Mouse (Mus musculus) layer of hippocampus, postnatal 36 days (tissue): Measurements from ENCODE around the gene Cyth1. TPM values are rescaled to one million over a fixed set of nuclear protein-coding genes. Genes with fewer than 3 reads are reported as not detected.

Experiments
- DNase-seq, 2 experiments: peaks; one replicate each; pipeline ENCODE4 v3.0.0; 2022
- total RNA-seq, 2 experiments: library from RNA; stranded (reverse); gene quantifications; 2 replicates each; pipeline ENCODE4 v1.2.3; 2021

The Cyth1 gene
- total RNA-seq, 2 experiments from 2014 or later: 84.3 to 103 TPM

DNA sequence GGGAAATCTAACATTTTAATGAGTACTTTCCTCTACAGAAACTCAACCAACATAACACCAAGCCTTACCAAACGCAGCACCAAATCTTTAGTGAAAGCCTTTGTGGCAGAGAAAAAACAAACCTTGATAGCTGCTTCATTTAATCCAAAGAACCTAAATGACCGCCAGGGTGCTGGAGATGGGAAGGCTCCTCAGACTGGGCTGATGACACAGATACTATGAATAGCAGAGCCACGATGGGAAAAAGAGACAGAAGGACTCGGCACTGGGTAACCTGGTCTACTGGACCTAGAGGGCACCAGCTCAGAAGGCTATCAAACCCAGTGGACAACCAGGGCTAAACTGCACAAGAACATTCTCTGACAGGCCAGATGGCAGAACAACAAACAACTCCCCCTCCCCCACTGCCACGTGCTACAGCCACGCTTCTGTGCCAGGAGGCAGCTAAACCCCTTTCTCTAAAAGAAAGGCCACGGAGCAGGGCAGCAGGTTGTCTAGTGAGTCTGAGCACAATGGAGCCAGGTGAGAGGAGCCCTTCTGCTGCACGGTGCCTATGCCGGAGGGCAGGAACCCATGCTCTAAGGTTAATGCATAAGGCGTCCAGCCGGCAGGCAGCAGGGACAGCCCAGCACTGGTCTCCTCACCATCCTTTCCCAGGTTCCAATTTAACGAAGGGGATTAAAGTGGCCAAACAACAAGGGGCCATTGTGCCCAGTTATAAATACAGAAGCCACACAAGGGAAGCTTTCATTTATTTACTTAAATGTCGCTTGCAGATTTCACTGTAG, 50.7 kb downstream of the Cyth1 start:
- DNase-seq: peak; percentile 80 to 84

- DNase-seq: no peak
These were observed 51.5 kb downstream of the Cyth1 start for GRCm38 (mm10) chr11:118196824-118197388.

GRCm38 (mm10) chr11:118193390-118194147, 54.8 kb downstream of the Cyth1 start:
- DNase-seq: no peak

DNA sequence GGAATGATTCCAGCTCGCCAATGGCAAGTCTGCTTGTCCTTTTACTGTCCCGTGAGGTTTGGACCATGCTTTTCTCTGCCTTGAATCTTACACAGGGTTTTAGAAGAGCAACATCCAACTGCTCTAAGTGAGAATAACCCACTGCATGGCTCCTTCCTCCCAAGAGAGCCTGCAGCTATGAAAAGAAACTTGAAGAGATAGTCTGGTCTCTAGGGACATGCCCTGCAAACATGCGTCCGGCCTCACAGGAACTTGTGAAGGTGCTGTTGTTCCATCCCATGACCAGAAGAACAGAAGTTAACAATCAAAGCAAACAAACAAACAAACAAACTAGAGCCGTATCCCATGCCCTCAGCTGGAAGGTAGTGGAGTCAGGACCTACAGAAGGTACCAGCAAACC, 55.4 kb downstream of the Cyth1 start:
- DNase-seq: no peak

DNA sequence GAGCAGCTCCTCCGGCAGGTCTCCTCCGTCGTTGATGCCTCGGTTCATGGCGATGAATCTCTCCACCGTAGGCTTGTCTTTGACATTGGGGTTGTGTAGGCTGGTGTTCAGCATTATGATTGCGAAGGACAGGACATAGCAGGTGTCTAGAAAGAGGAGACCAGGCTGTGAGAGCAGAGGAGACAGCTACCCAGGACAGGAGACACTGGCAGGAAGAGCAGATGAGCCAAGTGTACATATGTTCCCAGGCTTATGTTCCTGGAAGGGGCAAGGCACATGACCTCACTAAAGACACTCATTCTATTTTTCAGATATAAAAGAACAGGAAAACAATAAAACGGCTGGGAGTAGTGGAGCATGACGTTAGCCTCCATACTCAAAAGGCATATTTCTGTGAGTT, 65.6 kb downstream of the Cyth1 start:
- no peak for DNase-seq

- no peak for DNase-seq
These were observed 66.0 kb downstream of the Cyth1 start for GRCm38 (mm10) chr11:118182353-118182752.

GRCm38 (mm10) chr11:118180199-118180598, 68.2 kb downstream of the Cyth1 start:
- no peak for DNase-seq

DNA sequence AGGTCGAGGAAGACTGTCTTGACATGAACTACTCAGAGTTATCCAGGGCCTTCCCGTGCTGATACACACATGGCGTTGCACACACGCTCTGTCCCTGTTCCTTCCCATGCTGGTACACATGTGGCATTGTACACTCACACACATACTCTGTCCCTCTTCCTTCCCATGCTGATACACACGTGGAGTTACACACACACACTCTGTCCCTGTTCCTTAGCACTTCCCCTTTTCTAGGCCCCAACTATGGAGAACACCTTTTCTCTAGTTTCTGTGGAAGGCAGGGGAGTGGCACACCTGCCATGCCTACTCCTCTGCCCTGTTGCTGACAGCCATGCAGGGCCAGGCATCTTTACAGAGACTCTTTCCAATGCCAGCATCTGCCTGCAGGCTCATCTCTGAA, 70.2 kb downstream of the Cyth1 start:
- DNase-seq: no peak

- DNase-seq: no peak
These were observed 73.6 kb downstream of the Cyth1 start for GRCm38 (mm10) chr11:118174752-118175151.

- no peak for DNase-seq
These were observed 75.6 kb downstream of the Cyth1 start for GRCm38 (mm10) chr11:118172768-118173167.

GRCm38 (mm10) chr11:118170333-118170732, 78.1 kb downstream of the Cyth1 start:
- DNase-seq: no peak

- DNase-seq: no peak
These were observed 79.7 kb downstream of the Cyth1 start for GRCm38 (mm10) chr11:118168714-118169113.

DNA sequence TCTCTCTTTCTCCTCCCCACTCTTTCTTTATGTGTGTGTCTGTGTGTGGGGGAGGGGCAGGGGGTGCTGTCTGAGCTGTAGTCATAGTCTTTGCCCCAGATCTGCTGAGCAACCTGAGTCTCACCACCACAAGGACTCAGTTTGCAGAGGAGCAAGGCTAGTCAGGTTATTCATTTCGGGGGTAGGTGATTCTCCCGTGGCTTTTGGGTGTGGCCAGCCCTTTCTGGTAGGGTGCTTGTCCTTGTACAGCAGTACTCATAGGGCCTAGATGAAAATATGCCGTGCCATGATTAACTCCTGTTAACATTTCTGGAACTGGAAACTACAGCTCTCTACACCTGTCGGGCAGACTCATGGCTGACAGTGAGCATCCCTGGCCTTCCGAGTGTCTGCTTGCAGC, 81.8 kb downstream of the Cyth1 start:
- DNase-seq: no peak

GRCm38 (mm10) chr11:118165681-118166080, 82.7 kb downstream of the Cyth1 start:
- no peak for DNase-seq

DNA sequence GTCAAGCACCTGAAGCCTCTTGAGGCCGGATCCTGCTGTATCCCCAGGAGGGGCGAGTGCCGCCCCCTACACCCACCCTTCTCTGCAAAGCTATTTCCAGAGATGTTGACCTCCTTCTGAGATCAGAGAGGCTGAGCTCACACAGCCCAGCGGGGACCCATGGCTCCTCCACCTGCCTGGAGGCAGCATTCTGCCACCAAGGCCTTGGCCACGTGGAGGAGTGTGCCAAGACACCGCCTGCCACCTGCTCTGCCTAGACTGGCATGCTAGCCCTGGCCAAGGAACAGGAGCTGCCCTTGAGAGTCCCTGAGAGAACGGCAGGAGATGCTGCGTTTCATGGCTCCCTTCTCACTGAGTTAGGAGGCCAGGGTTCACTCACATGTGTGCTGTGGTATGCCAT, 83.8 kb downstream of the Cyth1 start:
- no peak for DNase-seq

- DNase-seq: no peak
These were observed 86.1 kb downstream of the Cyth1 start for GRCm38 (mm10) chr11:118162245-118162644.

DNA sequence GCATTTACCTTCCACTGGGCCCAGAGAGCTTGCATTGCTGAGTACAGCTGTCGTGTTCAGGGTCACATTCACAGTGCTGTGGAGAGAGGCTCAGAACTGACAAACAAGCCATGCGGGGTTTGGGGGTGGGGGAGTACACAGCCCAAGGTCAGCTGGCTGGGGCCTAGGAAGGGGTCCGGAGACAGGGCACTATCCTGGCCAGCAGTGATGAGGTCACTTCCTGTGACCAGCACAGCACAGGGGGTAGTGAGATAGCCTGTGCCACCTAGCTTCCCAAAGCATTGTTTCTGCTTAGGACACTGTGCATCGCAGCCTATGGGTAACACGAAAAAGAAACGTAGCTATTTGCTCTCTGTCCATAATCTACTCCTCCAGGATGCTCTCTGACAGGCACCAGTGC, 87.2 kb downstream of the Cyth1 start:
- no peak for DNase-seq

DNA sequence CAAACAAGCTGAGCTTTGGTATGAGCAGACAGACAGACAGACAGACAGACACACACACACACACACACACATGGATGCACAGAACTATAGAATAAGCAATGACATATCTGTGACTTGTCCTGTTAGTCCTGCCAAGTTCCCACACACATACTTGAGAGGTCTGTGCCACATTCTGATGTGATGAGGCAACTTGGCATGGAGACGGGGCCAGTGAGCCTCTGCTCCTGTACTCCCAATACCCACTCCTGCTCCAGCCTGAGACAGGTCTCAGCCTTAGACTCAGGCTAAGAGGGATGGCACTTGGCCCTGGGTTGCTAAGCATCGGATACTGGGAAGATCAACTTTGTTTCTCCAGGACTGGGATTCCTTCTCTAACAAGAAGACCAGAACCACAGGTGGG, 87.6 kb downstream of the Cyth1 start:
- no peak for DNase-seq

DNA sequence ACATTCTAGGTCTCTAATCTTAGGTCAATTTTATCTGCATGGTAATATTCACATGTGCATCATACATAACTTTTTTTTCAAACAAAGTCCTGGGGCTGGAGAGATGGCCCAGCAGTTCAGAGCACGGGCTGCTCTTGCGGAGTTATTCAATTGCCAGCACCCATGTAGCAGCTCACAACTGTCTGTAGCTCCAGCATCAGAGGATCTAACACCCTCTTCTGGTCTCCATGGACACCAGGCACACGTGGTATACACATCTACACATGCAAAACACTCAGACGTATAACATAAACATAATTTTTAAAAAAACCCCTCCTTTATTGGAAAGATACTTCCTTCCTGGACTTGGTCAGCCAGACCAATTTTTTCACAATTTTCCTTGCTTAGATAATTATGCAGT, 89.6 kb downstream of the Cyth1 start:
- DNase-seq: no peak

DNA sequence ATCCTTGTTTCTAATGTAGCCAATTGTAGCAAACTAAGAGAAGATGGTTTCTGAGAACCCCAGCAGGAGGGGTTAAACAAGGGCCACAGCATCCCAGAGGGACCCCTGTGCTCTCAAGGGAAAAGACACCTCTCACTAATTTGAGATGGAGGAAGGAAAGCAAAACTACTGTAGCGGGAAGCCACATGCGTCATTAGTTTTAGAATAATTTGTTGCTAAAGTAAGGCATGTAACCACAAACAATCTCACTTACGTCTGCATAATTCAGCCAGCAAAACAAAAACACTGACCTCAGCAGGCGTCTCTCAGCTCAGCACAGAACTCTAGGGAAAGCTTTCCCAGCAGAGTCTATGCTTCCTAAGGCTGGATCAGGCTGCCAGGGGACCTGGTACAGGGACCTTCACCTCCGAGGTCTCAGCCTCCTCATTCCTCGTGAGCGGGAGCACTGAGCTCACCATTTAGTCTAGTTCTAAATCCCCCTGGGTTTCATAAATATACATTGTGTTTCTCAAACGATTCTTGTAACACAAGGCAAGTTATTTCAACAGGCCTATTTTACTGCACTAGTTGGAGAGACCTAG, 91.8 kb downstream of the Cyth1 start:
- DNase-seq: no peak

GRCm38 (mm10) chr11:118152964-118153363, 95.4 kb downstream of the Cyth1 start:
- no peak for DNase-seq

DNA sequence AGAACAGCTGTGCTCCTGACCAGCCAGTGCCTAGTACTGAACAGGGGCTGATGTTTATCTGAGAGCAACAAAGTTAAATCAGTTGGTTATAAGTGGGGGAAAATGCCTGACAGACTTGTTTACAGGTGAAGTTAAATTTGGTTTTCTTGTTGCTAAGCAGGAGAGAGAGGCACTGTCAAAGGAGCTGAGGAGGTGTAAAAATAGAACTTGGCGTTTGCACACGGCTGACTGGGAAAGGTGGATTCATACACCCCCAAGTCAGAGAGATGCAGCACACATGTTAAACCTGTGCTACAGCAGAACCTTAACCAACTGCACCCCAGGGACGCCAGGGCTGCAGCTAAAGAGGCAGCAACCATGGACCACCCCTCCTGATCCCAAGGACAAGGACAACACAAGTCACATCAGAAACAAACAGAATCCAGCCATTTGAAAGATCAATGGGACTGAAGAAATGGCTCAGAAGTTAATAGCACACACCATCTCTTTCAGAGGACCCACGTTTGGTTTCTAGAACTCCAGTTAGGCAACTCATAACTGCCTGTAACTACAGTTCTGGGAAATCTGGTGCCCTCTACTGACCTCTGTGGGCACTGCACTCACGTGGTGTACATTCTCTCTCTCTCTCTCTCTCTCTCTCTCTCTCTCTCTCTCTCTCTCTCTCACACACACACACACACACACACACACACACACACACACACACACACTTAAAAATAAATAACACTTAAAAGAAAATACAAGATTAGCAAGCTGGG, 96.8 kb downstream of the Cyth1 start:
- no peak for DNase-seq
